Mouse (Mus musculus): ENCODE measurements around the gene Vipas39. TPM values are rescaled to one million over a fixed set of nuclear protein-coding genes. Genes with fewer than 3 reads are reported as not detected.
"Not testable (repeated sequence)": the region's sequence is repeated elsewhere in the genome, so short reads cannot be mapped to it uniquely, and the experiment has no call there.

The Vipas39 gene
- polyA plus RNA-seq, 1 experiment from 2014 or later: 55.1 TPM

DNA sequence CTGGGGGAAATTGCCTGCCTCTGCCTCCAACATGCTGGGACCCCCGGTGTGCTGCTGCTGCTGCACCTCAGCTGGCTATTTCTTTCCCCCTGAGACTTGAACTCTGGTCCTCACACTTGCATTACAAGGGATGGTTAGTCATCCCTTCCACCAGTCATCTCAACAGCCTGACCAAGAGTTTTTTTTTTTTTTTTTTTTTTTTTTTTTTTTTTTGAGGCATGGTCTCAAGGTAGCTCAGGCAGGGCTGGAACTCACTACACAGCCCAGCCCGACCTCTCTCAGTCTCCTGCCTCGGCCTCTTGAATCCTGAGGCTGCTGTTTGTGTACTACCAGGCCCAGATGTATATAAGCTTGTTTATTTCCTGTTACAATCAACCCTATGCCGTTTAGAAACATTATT is 18.2 kb upstream of the Vipas39 start:
- H3K9ac ChIP-seq: no peak overlapping the region
- WGBS: 68% methylated on average over 4 of the region's 4 CpGs
- no peak for ATAC-seq (ENCODE audit: insufficient number of reproducible peaks, insufficient read depth, low FRiP score, low TSS enrichment)

DNA sequence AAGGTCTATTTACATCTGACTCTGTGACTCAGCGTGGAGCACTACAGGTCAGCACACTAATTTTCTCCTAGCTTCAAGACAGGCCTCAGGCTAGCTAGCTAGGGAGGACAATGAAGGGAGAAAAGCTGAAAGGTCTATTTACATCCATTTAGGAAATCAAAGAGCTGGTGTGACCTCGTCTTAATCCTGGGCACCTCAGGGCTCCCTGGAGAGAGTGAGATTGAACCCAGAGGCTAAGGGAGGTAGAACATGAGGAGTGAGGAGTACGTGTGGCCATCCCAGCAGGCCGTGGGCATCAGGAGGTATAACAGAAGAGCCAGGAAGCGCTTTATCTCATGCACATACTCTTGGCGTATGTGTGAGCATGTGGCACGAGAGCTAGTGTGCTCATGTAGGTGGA is 17.6 kb upstream of the Vipas39 start:
- Histone ChIP-seq H3K4me3 (no peak overlapping the region), H3K4me2 (replicated peaks) (no peak overlapping the region), H3K9me3 (no peaks in the 10 kb centered on the region), H3K27ac (no peak overlapping the region), H3K9ac (no peak overlapping the region), H3K36me3 (no peaks in the 10 kb centered on the region), H3K27me3 (no peaks in the 10 kb centered on the region), H3K4me1 (peaks cover 5% of the 10 kb centered on the region; the same call in 1 of the 2 replicates)
- ATAC-seq (ENCODE audit: insufficient number of reproducible peaks, insufficient read depth, low FRiP score, low TSS enrichment): no peak
- WGBS: 57% methylated on average over 7 of the region's 7 CpGs

More for the DNA sequence above, 18.2 kb upstream of the Vipas39 start:
- Histone ChIP-seq H3K4me1 (no peaks in the 10 kb centered on the region), H3K4me2 (replicated peaks) (no peak overlapping the region), H3K4me3 (no peak overlapping the region), H3K9me3 (no peaks in the 10 kb centered on the region), H3K27me3 (no peaks in the 10 kb centered on the region), H3K36me3 (no peaks in the 10 kb centered on the region), H3K27ac (no peak overlapping the region)

DNA sequence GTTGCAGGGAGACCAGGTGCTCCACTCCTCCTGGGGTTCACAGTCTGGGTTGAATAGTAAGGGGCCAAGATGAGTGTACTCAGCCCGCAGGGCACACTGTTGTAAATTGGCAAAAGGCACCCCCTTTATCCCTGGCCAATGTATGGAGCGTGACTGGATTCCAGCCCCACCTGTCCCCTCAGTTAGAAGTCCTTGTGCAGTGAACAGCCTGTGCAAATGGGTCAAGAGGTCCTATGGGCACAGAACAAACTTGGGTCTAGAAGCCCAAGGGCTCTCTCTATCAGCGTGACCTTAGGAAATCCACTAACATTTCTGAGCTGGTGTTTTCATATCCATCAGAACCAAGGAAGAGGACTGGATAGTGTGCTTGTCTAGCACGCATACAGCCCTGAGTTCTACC is 16.7 kb upstream of the Vipas39 start:
- Histone ChIP-seq H3K9ac (no peak overlapping the region), H3K36me3 (no peaks in the 10 kb centered on the region), H3K9me3 (no peaks in the 10 kb centered on the region), H3K4me2 (replicated peaks) (no peak overlapping the region), H3K27me3 (no peaks in the 10 kb centered on the region), H3K4me1 (peaks cover 12% of the 10 kb centered on the region; the same call in 1 of the 2 replicates), H3K27ac (no peak overlapping the region), H3K4me3 (no peak overlapping the region)
- no peak for ATAC-seq (ENCODE audit: insufficient number of reproducible peaks, insufficient read depth, low FRiP score, low TSS enrichment)
- 92% methylated on average over 4 of the region's 4 CpGs for WGBS

DNA sequence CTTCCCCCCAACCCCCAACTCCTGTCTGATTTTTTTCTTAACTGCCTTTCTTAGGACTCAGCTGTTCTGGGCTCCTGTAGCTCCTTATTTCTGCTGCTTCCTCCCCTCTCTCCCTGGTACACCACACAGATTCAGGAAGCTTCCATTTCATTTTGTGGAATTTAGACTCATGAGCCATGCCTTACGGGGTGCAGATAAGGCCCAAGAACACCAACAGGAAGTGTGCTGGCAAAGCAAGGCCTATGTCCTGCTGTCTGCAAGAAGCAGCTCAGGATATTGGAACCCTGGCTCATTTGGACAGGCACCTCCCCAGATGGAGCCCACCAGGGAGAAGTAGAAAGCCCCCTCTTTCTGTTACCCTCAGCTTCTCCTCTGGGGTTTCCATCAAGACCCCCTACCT is 15.7 kb upstream of the Vipas39 start:
- Histone ChIP-seq H3K9ac (no peak overlapping the region), H3K36me3 (no peaks in the 10 kb centered on the region), H3K4me1 (peaks cover 12% of the 10 kb centered on the region; the same call in 1 of the 2 replicates), H3K27ac (no peak overlapping the region), H3K27me3 (no peaks in the 10 kb centered on the region), H3K4me2 (replicated peaks) (no peak overlapping the region), H3K9me3 (no peaks in the 10 kb centered on the region), H3K4me3 (no peak overlapping the region)
- ATAC-seq (ENCODE audit: insufficient number of reproducible peaks, insufficient read depth, low FRiP score, low TSS enrichment): no peak
- 89% methylated on average over 1 of the region's 1 CpGs for WGBS

DNA sequence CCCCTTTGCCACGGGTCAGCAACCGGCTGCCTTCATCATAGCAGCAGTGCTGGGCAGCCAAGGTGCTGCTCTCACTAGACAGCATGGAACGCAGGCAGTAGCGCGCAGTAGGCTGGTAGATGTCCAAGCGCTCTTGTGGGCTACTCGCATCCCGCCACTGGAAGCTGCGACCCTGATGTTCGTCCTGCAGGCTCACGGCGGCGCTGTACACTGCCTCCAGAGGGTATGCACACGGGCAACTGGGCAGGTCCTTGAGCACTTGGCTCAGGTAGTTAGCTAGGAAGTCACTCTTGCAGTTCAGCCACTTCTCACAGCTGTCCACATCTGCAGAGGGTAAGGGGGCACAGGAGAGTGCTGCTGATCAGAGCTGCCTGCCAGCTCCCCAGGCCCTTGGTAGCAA is 13.8 kb upstream of the Vipas39 start:
- Histone ChIP-seq H3K27me3 (no peaks in the 10 kb centered on the region), H3K4me2 (replicated peaks) (no peak overlapping the region), H3K4me3 (no peak overlapping the region), H3K27ac (no peak overlapping the region), H3K9me3 (no peaks in the 10 kb centered on the region), H3K4me1 (peaks cover 12% of the 10 kb centered on the region; the same call in 1 of the 2 replicates), H3K36me3 (peaks cover 19% of the 10 kb centered on the region), H3K9ac (no peak overlapping the region)
- 36% methylated on average over 14 of the region's 14 CpGs for WGBS
- ATAC-seq (ENCODE audit: insufficient number of reproducible peaks, insufficient read depth, low FRiP score, low TSS enrichment): no peak

DNA sequence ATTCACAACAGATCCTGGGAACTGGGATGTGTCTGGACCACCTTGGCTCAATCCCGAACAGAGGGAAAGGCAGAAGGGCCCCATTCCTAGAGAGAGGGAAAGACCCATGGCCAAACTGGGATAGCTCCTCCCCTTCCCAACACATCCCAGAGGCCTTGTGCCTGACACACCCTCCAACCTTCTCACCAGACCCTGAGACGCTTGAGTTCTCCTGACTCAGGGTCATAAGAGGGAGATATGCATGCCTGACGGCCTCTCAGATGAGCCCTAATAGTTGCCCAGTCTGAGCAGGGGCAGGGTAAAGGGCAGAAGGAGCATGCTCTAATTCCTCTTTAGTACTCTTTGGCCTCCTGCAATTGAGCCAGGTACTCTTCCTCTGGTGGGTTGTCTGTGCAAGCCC is 13.3 kb upstream of the Vipas39 start:
- H3K27ac ChIP-seq: no peak overlapping the region
- H3K36me3 ChIP-seq: peaks cover 24% of the 10 kb centered on the region
- H3K9ac ChIP-seq: no peak overlapping the region
- ATAC-seq (ENCODE audit: insufficient number of reproducible peaks, insufficient read depth, low FRiP score, low TSS enrichment): peak; percentile 45; the same call in 1 of the 2 replicates
- H3K27me3 ChIP-seq: no peaks in the 10 kb centered on the region
- no peak overlapping the region for H3K4me2 ChIP-seq (replicated peaks)
- peaks cover 12% of the 10 kb centered on the region; the same call in 1 of the 2 replicates for H3K4me1 ChIP-seq
- no peaks in the 10 kb centered on the region for H3K9me3 ChIP-seq
- WGBS: 66% methylated on average over 3 of the region's 3 CpGs
- H3K4me3 ChIP-seq: no peak overlapping the region

DNA sequence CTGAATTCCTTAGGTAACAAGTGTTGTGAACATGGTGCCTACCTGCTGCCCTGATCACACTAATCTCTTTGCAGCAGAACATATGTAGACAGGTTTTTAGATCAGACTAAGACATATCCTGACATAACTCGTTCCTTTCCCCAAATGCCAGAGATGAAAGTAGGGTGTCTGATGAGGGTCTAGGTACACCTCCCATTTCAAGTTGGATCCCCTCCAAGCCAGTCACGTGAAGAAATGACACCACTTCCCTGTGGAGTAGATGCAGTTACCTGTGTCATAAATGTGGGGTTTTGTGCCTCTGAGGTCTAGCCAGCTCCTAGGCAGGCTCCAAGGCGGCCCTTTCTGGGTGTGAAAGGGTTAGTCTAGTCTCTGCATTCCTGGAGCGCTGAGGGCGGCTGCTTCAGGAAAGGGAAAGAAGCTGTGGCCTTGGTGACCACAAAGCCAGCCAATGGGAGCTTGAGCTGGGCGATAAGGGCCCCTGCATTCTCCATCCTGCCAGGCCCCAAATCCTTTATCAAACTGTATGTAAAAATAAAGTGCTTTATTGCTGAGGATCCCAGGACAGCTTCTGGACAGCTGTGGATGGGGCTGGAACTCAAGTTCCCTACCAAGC is 12.2 kb upstream of the Vipas39 start:
- WGBS: 23% methylated on average over 6 of the region's 6 CpGs
- Histone ChIP-seq H3K4me3 (no peak overlapping the region), H3K4me2 (replicated peaks) (no peak overlapping the region), H3K9me3 (no peaks in the 10 kb centered on the region), H3K27me3 (no peaks in the 10 kb centered on the region), H3K27ac (no peak overlapping the region), H3K9ac (no peak overlapping the region), H3K4me1 (peaks cover 12% of the 10 kb centered on the region; the same call in 1 of the 2 replicates), H3K36me3 (peaks cover 34% of the 10 kb centered on the region)
- no peak for ATAC-seq (ENCODE audit: insufficient number of reproducible peaks, insufficient read depth, low FRiP score, low TSS enrichment)

DNA sequence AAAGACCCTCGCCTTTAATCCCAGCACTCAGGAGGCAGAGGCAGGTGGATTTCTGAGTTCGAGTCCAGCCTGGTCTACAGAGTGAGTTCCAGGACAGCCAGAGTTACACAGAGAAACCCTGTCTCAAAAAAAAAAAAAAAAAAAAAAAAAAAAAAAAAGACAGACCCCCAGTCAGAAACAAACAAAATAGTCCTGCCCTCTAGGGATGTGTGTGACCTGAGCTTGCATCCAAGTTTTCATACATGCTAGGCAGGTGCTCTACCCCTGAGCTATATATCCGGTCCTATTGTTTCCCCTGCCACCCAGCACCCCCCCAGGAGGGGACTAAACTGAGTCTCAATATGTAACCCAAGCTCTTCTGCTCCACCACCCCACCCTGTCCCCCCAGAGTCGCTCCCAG is 11.2 kb upstream of the Vipas39 start:
- H3K4me2 ChIP-seq (replicated peaks); H3K27ac ChIP-seq; H3K27me3 ChIP-seq; H3K9ac ChIP-seq; ATAC-seq (ENCODE audit: insufficient number of reproducible peaks, insufficient read depth, low FRiP score, low TSS enrichment); H3K4me3 ChIP-seq; H3K9me3 ChIP-seq: not testable (repeated sequence)
- Histone ChIP-seq H3K4me1 (peaks cover 12% of the 10 kb centered on the region; the same call in 1 of the 2 replicates), H3K36me3 (peaks cover 43% of the 10 kb centered on the region)
- 85% methylated on average over 4 of the region's 4 CpGs for WGBS

DNA sequence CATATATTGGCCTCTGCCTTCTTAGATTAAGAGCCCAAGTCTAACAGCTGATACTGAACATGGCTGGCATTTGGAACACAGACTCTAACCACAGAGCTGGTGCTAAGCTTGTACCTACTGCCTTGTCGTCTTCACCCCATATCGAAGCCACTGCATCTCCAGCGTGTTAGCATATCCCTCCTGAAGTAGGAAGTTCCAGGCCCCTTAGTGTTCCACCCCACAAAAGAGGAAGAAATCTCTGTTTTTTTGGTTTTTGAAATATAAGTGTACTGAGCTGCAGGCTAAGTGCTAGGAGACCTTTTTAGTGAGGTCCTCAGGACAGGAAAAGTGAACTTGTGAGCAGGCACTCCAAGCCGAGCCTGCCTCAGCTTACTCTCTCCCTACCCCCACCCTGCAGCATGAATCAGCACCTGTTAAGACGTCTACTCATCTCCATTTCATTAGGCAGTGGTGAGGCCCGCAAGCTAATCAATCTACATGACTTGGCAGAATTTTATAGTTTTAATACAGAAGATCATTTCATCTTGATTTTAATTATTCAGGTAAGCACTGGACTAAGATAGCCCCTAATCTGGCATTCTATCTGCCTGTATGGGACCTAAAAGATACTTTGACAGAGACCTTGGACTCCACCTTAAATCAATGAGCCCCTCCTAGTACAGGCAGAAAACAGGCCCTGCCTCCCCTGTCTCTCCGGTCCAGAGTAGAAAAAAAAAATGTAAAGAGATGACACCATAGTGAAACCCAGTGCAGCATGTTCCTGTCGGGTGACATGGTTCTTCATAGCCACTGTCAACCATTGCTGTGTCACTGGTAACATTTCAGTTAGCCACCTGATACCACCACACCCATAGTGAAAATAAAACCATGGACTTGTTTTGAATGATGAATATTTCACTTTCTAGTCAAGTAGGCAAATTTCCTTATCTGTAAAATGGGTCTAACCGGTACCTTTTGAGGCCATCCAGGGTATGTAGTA is 9.1 kb upstream of the Vipas39 start:
- Histone ChIP-seq H3K27ac (no peak overlapping the region), H3K9me3 (no peaks in the 10 kb centered on the region), H3K36me3 (peaks cover 63% of the 10 kb centered on the region), H3K27me3 (no peaks in the 10 kb centered on the region), H3K4me3 (no peak overlapping the region), H3K4me2 (replicated peaks) (no peak overlapping the region), H3K9ac (no peak overlapping the region), H3K4me1 (peaks cover 12% of the 10 kb centered on the region; the same call in 1 of the 2 replicates)
- WGBS: 90% methylated on average over 9 of the region's 9 CpGs
- ATAC-seq (ENCODE audit: insufficient number of reproducible peaks, insufficient read depth, low FRiP score, low TSS enrichment): no peak

DNA sequence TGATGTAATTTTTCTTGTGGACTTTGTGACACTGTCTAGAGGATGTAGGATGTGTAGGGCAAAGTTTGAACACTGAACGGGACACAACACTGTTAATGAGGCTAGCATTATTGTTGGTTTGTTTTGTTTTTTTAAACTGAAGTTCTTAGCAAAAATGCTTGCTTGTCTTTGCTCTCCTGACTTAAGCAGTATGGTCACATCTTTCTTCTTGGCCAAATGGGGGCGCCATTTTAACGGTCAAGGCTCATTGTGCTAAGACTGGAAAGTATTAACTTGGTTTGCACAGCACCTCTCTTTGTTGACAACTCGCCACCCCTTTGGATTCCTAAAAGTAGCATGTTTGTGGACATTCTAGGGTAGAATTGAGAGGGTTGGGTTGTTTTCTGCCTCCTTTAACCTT is 1.6 kb upstream of the Vipas39 start:
- H3K9me3 ChIP-seq: no peaks in the 10 kb centered on the region
- peaks cover 13% of the 10 kb centered on the region for H3K4me1 ChIP-seq
- H3K36me3 ChIP-seq: peaks cover 40% of the 10 kb centered on the region
- 18% methylated on average over 4 of the region's 4 CpGs for whole genome bisulfite sequencing
- H3K4me3 ChIP-seq: peak overlapping the region; percentile 75
- peak overlapping the region; percentile 90 for H3K9ac ChIP-seq
- H3K4me2 ChIP-seq (replicated peaks): peak overlapping the region; percentile 67
- no peaks in the 10 kb centered on the region for H3K27me3 ChIP-seq
- H3K27ac ChIP-seq: no peak overlapping the region
- ATAC-seq (ENCODE audit: insufficient number of reproducible peaks, insufficient read depth, low FRiP score, low TSS enrichment): no peak

DNA sequence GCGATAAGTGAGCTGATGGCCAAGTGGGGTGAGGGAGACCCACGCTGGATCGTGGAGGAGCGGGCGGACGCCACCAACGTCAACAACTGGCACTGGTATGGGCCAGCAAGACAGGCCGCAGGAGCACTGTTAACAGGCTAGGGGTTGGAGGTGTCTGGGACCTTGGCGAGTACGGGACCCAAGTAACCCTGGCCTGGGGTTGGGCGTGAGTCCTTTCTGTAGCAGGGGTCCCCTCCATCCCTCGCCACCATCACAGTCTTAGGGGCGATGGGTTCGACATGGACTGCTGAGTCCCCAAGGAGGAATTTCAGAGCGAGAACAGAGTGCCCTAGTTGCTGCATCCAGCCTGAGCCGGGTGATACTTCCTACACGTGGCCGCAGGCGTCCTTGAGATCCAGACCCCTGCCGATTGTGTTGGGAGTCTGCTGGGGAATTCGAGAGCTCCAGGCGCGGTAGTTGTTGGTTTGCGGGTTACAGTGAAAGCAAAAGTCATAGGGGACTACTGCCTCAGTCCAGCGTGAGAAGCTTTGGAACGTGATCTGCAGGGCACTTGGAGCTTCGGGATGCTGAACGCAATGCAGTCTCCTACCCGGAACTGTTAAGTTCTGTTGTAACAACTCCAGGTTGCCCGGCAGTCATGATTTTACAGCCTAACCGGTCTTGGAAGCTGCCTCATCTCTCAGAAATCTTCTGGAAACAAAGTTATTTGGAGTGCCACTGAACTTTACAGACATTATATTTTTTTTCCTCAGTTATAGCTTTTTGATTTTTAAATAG is 959 bp upstream of the Vipas39 start:
- Histone ChIP-seq H3K4me2 (replicated peaks) (peak overlapping the region; percentile 67), H3K9me3 (no peaks in the 10 kb centered on the region), H3K27me3 (no peaks in the 10 kb centered on the region), H3K27ac (peak overlapping the region; percentile 87), H3K4me3 (peak overlapping the region; percentile 75), H3K4me1 (peaks cover 13% of the 10 kb centered on the region), H3K9ac (peak overlapping the region; percentile 90), H3K36me3 (peaks cover 39% of the 10 kb centered on the region)
- under 1% methylated on average over 31 of the region's 31 CpGs for WGBS
- ATAC-seq (ENCODE audit: insufficient number of reproducible peaks, insufficient read depth, low FRiP score, low TSS enrichment): peak; percentile 68

Measured in embryonic facial prominence, embryonic 12.5 days (tissue).